Mouse (Mus musculus) layer of hippocampus, postnatal 10 days (tissue): Measurements from ENCODE around the gene Gm10058. TPM values are rescaled to one million over a fixed set of nuclear protein-coding genes. Genes with fewer than 3 reads are reported as not detected.
"Not testable (repeated sequence)": the region's sequence is repeated elsewhere in the genome, so short reads cannot be mapped to it uniquely, and the experiment has no call there.

Experiments used
- DNase-seq, 2 experiments: peaks; one replicate each; pipeline ENCODE4 v3.0.0; 2021; ENCODE audit warnings: low spot score in 2 of 2
- long read RNA-seq: library from polyadenylated mRNA; stranded (forward); transcript quantifications from one replicate; pipeline ENCODE4 v2.0.0, GENCODE M21; 2023
- total RNA-seq, 2 experiments: library from RNA; stranded (reverse); gene quantifications; 2 replicates each; pipeline ENCODE4 v1.2.3; 2021

The Gm10058 gene
- not detected for total RNA-seq
- long read RNA-seq: 0 reads

DNA sequence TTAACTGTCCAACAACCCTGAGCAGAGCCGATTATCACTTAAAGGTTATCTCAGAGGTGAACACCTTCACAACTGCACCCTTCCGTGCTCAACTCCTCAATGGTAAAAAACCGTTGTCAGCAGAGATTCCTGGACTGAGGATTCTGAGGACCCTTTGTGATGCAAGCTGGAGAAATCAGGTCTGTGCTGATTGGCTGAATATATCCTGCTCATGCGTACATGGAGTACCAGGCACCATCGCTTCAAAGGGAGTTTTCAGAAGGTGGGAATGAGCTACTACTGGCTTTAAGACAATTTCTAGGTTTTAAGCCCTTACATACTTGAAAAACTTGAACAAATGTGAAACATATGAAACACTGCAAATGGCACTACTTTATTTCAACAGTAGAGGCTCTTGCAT, at the start of gene Gm10058:
Gene Gm10058, minus strand, starts transcription at position 101 of the 400 bp plus-strand sequence.
- DNase-seq: not testable (repeated sequence)
